Mouse (Mus musculus): ENCODE data around the gene Eif3k. TPM values are rescaled to one million over a fixed set of nuclear protein-coding genes. Genes with fewer than 3 reads are reported as not detected.

The Eif3k gene
- polyA plus RNA-seq, 1 experiment from 2014 or later, result 342 TPM

GRCm38 (mm10) chr7:28925317-28925716 is 56.3 kb downstream of the Eif3k start:
- Histone ChIP-seq H3K4me3 (replicated peaks) (no peak overlapping the region), H3K4me1 (peaks cover 62% of the 10 kb centered on the region), H3K27ac (no peak overlapping the region), H3K9ac (no peak overlapping the region), H3K4me2 (no peak overlapping the region), H3K27me3 (no peaks in the 10 kb centered on the region), H3K36me3 (replicated peaks) (no peaks in the 10 kb centered on the region; the same call in 1 of the 2 replicates), H3K9me3 (no peaks in the 10 kb centered on the region)
- ATAC-seq (ENCODE audit: low FRiP score), result no peak
- 45% methylated on average over 9 of the region's 9 CpGs for WGBS

- Histone ChIP-seq H3K4me2 (no peak overlapping the region), H3K27ac (peak overlapping the region; percentile 65; the same call in 1 of the 2 replicates), H3K27me3 (no peaks in the 10 kb centered on the region), H3K4me3 (replicated peaks) (no peak overlapping the region), H3K9ac (no peak overlapping the region), H3K36me3 (replicated peaks) (no peaks in the 10 kb centered on the region; the same call in 1 of the 2 replicates), H3K4me1 (peaks cover 62% of the 10 kb centered on the region), H3K9me3 (no peaks in the 10 kb centered on the region)
- no peak for ATAC-seq (ENCODE audit: low FRiP score)
- 88% methylated on average over 3 of the region's 3 CpGs for WGBS
Measured at GRCm38 (mm10) chr7:28924802-28925201, 56.9 kb downstream of the Eif3k start.

GRCm38 (mm10) chr7:28923865-28924291 is 57.8 kb downstream of the Eif3k start:
- Histone ChIP-seq H3K27ac (peak overlapping the region; percentile 65), H3K36me3 (replicated peaks) (peaks cover 1% of the 10 kb centered on the region), H3K4me3 (replicated peaks) (no peak overlapping the region), H3K4me2 (peak overlapping the region; percentile 15; the same call in 1 of the 2 replicates), H3K9ac (peak overlapping the region; percentile 36), H3K27me3 (no peaks in the 10 kb centered on the region), H3K9me3 (no peaks in the 10 kb centered on the region), H3K4me1 (peaks cover 60% of the 10 kb centered on the region)
- ATAC-seq (ENCODE audit: low FRiP score), result 0 out of 2 replicates have a peak, but pooled peaks have one; percentile 27
- WGBS, result 5% methylated on average over 4 of the region's 4 CpGs

GRCm38 (mm10) chr7:28922606-28923005 is 59.1 kb downstream of the Eif3k start:
- Histone ChIP-seq H3K9ac (no peak overlapping the region), H3K36me3 (replicated peaks) (peaks cover 14% of the 10 kb centered on the region), H3K4me1 (peaks cover 59% of the 10 kb centered on the region), H3K4me2 (no peak overlapping the region), H3K27ac (no peak overlapping the region), H3K4me3 (replicated peaks) (no peak overlapping the region), H3K9me3 (no peaks in the 10 kb centered on the region), H3K27me3 (no peaks in the 10 kb centered on the region)
- WGBS, result 69% methylated on average over 4 of the region's 4 CpGs
- ATAC-seq (ENCODE audit: low FRiP score), result no peak

DNA sequence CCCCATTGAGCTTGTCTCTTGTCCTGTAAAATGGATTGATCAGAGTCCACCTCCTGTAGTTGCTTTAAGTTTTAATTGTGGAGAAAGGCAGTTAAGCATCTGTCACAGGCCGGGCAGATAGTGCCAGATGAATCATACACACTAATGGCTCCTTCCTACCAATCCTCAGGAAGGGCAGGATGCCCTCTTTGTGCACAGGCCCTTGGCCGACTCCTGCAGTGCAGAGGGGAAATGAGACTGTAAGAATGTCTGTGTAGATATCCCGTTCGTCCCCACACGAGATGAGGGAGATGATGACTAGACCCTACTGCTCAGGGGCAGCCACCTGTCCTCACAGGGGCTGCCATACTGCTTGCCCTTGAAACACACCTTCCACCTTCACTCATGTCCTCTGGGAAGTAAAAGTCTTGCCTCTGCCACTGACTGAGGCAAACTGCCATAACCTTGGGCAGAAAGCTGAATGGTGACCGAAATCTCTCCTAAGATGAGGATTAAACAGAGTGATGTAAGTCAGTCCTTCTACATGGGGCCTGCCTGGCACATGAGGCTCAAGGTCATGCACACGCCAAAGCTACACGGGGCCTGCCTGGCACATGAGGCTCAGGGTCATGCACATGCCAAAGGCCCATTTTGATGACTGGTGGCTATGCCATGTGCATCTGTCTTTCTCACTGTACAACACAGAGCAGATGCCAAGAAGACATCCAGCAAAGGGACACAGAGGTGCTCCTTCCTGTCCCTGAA is 59.8 kb downstream of the Eif3k start:
- peaks cover 21% of the 10 kb centered on the region for H3K36me3 ChIP-seq (replicated peaks)
- no peak overlapping the region for H3K4me3 ChIP-seq (replicated peaks)
- H3K4me2 ChIP-seq, result no peak overlapping the region
- H3K9me3 ChIP-seq, result no peaks in the 10 kb centered on the region
- H3K9ac ChIP-seq, result no peak overlapping the region
- no peaks in the 10 kb centered on the region for H3K27me3 ChIP-seq
- peaks cover 59% of the 10 kb centered on the region for H3K4me1 ChIP-seq
- no peak overlapping the region for H3K27ac ChIP-seq
- 87% methylated on average over 8 of the region's 8 CpGs for WGBS
- ATAC-seq (ENCODE audit: low FRiP score), result no peak

Other genes starting within 250 kb of the Eif3k start
- gene Mrps12, start 240.0 kb downstream of the Eif3k start, polyA plus RNA-seq (2016; fragmentation: Nextera tagmentation; extraction: Ambion mirVana), result 118 and 131 TPM in 2 replicates
- gene Sars2, start 239.9 kb downstream of the Eif3k start, polyA plus RNA-seq (2016; fragmentation: Nextera tagmentation; extraction: Ambion mirVana), result 27.9 and 28.9 TPM in 2 replicates
- not detected in 2 replicates for gene Ccer2, start 225.7 kb downstream of the Eif3k start, polyA plus RNA-seq (2016; fragmentation: Nextera tagmentation; extraction: Ambion mirVana)
- 68.3 and 77.4 TPM in 2 replicates for gene Sirt2, start 215.1 kb downstream of the Eif3k start, polyA plus RNA-seq (2016; fragmentation: Nextera tagmentation; extraction: Ambion mirVana)
- 42.7 and 42.9 TPM in 2 replicates for gene Nfkbib, start 214.4 kb downstream of the Eif3k start, polyA plus RNA-seq (2016; fragmentation: Nextera tagmentation; extraction: Ambion mirVana)
- 1.2 and 2.5 TPM in 2 replicates for gene Rinl, start 192.9 kb downstream of the Eif3k start, polyA plus RNA-seq (2016; fragmentation: Nextera tagmentation; extraction: Ambion mirVana)
- 267 and 357 TPM in 2 replicates for gene Hnrnpl, start 173.3 kb downstream of the Eif3k start, polyA plus RNA-seq (2016; fragmentation: Nextera tagmentation; extraction: Ambion mirVana)
- gene Ech1, start 156.6 kb downstream of the Eif3k start, polyA plus RNA-seq (2016; fragmentation: Nextera tagmentation; extraction: Ambion mirVana), result 63.9 and 64.2 TPM in 2 replicates
- 1.7 and 2.8 TPM in 2 replicates for gene Lgals4, start 148.0 kb downstream of the Eif3k start, polyA plus RNA-seq (2016; fragmentation: Nextera tagmentation; extraction: Ambion mirVana)
- 1.1 and 1.9 TPM in 2 replicates for gene Lgals7, start 118.0 kb downstream of the Eif3k start, polyA plus RNA-seq (2016; fragmentation: Nextera tagmentation; extraction: Ambion mirVana)
- gene Capn12, start 100.4 kb downstream of the Eif3k start, polyA plus RNA-seq (2016; fragmentation: Nextera tagmentation; extraction: Ambion mirVana), result 0.24 and 0.57 TPM in 2 replicates
- 159 and 171 TPM in 2 replicates for gene Actn4, start 19.5 kb downstream of the Eif3k start, polyA plus RNA-seq (2016; fragmentation: Nextera tagmentation; extraction: Ambion mirVana)
- 5.0 and 5.7 TPM in 2 replicates for gene Map4k1, start 186 bp upstream of the Eif3k start, polyA plus RNA-seq (2016; fragmentation: Nextera tagmentation; extraction: Ambion mirVana)
- 3.6 and 4.8 TPM in 2 replicates for gene Ryr1, start 143.3 kb upstream of the Eif3k start, polyA plus RNA-seq (2016; fragmentation: Nextera tagmentation; extraction: Ambion mirVana)
- 0.34 and 0.58 TPM in 2 replicates for gene Rasgrp4, start 153.0 kb upstream of the Eif3k start, polyA plus RNA-seq (2016; fragmentation: Nextera tagmentation; extraction: Ambion mirVana)
- 16.4 and 17.7 TPM in 2 replicates for gene Fam98c, start 174.4 kb upstream of the Eif3k start, polyA plus RNA-seq (2016; fragmentation: Nextera tagmentation; extraction: Ambion mirVana)
- gene Ggn, start 188.3 kb upstream of the Eif3k start, polyA plus RNA-seq (2016; fragmentation: Nextera tagmentation; extraction: Ambion mirVana), result 0.57 and 1.2 TPM in 2 replicates
- gene Spred3, start 188.5 kb upstream of the Eif3k start, polyA plus RNA-seq (2016; fragmentation: Nextera tagmentation; extraction: Ambion mirVana), result 7.9 and 8.3 TPM in 2 replicates
- gene Psmd8, start 198.8 kb upstream of the Eif3k start, polyA plus RNA-seq (2016; fragmentation: Nextera tagmentation; extraction: Ambion mirVana), result 283 and 293 TPM in 2 replicates
- 0.78 and 0.87 TPM in 2 replicates for gene Catsperg1, start 232.2 kb upstream of the Eif3k start, polyA plus RNA-seq (2016; fragmentation: Nextera tagmentation; extraction: Ambion mirVana)